Mouse (Mus musculus) CD4-positive, CD25-positive, alpha-beta regulatory T cell, adult 4 months (primary cell): ENCODE results near the gene Acot6. TPM values are rescaled to one million over a fixed set of nuclear protein-coding genes. Genes with fewer than 3 reads are reported as not detected.
A peak's percentile ranks its signal among the peaks of the same experiment; 100 is the strongest.
"Not testable (repeated sequence)": the region's sequence is repeated elsewhere in the genome, so short reads cannot be mapped to it uniquely, and the experiment has no call there.

ENCODE experiments used
- ATAC-seq: one replicate; pipeline ENCODE4 v1.8.0; 2017
- polyA plus RNA-seq, 2 experiments: library from polyadenylated mRNA; unstranded; fragments of 100-300 nt; shearing (Covaris generic); gene quantifications; one replicate each; pipeline ENCODE4 v1.2.1; 2017

Gene Acot6
- 1 to 10 TPM in 1 of 2 experiments, under 1 TPM in 1; 0.77 to 1.0 TPM for polyA plus RNA-seq

GRCm38 (mm10) chr12:84100604-84101492 lies at the start of gene Acot6:
Gene Acot6 (plus strand): TSS chr12:84100654.
- ATAC-seq, result peak; percentile 85

- ATAC-seq, result not testable (repeated sequence)
These were observed 49.7 kb upstream of the Acot6 start for GRCm38 (mm10) chr12:84050744-84051143.

- no peak for ATAC-seq
These were observed 48.4 kb upstream of the Acot6 start, which contains the start of gene Acot3 for GRCm38 (mm10) chr12:84051937-84052474. Gene Acot3 (plus strand): TSS chr12:84052144.

GRCm38 (mm10) chr12:84052609-84053008 lies 47.8 kb upstream of the Acot6 start:
- no peak for ATAC-seq

GRCm38 (mm10) chr12:84053173-84053572 lies 47.3 kb upstream of the Acot6 start:
- ATAC-seq, result no peak

GRCm38 (mm10) chr12:84053679-84054391 lies 46.6 kb upstream of the Acot6 start:
- no peak for ATAC-seq

- peak; percentile 45 for ATAC-seq
These were observed 39.5 kb upstream of the Acot6 start for GRCm38 (mm10) chr12:84060946-84061345.

- no peak for ATAC-seq
These were observed 38.1 kb upstream of the Acot6 start for GRCm38 (mm10) chr12:84062336-84062735.

- ATAC-seq, result no peak
These were observed 37.2 kb upstream of the Acot6 start for GRCm38 (mm10) chr12:84063228-84063627.

- no peak for ATAC-seq
These were observed 36.6 kb upstream of the Acot6 start for GRCm38 (mm10) chr12:84063833-84064232.

GRCm38 (mm10) chr12:84064621-84065020 lies 35.8 kb upstream of the Acot6 start:
- ATAC-seq, result no peak

GRCm38 (mm10) chr12:84067752-84068151 lies 32.7 kb upstream of the Acot6 start:
- ATAC-seq, result no peak

- ATAC-seq, result no peak
These were observed 32.2 kb upstream of the Acot6 start for GRCm38 (mm10) chr12:84068296-84068695.

GRCm38 (mm10) chr12:84068986-84069385 lies 31.5 kb upstream of the Acot6 start, which contains the start of gene Acot5:
Gene Acot5 (plus strand): TSS chr12:84069325.
- ATAC-seq, result no peak

- ATAC-seq, result not testable (repeated sequence)
These were observed 30.9 kb upstream of the Acot6 start for GRCm38 (mm10) chr12:84069582-84069981.

GRCm38 (mm10) chr12:84071696-84072095 lies 28.8 kb upstream of the Acot6 start:
- ATAC-seq, result no peak

- ATAC-seq, result no peak
These were observed 23.0 kb upstream of the Acot6 start for GRCm38 (mm10) chr12:84077371-84077990.

GRCm38 (mm10) chr12:84083842-84084241 lies 16.6 kb upstream of the Acot6 start:
- no peak for ATAC-seq

GRCm38 (mm10) chr12:84084581-84084980 lies 15.9 kb upstream of the Acot6 start:
- no peak for ATAC-seq

GRCm38 (mm10) chr12:84094666-84095065 lies 5.8 kb upstream of the Acot6 start:
- not testable (repeated sequence) for ATAC-seq

- ATAC-seq, result no peak
These were observed 849 bp upstream of the Acot6 start for GRCm38 (mm10) chr12:84099605-84100004.

- ATAC-seq, result no peak
These were observed 383 bp upstream of the Acot6 start for GRCm38 (mm10) chr12:84100071-84100470.

- no peak for ATAC-seq
These were observed 1.0 kb downstream of the Acot6 start for GRCm38 (mm10) chr12:84101493-84101845.
